Mouse (Mus musculus): Measurements from ENCODE around the gene Htra2. TPM values are rescaled to one million over a fixed set of nuclear protein-coding genes. Genes with fewer than 3 reads are reported as not detected.

Gene Htra2
- polyA plus RNA-seq, 2 experiments from 2014 or later = 27.3 to 37.9 TPM

GRCm38 (mm10) chr6:83069488-83070246, 14.6 kb upstream of the Htra2 start:
- no peak for ATAC-seq

- ATAC-seq = no peak
Observed at GRCm38 (mm10) chr6:83068706-83069487, 13.8 kb upstream of the Htra2 start.

DNA sequence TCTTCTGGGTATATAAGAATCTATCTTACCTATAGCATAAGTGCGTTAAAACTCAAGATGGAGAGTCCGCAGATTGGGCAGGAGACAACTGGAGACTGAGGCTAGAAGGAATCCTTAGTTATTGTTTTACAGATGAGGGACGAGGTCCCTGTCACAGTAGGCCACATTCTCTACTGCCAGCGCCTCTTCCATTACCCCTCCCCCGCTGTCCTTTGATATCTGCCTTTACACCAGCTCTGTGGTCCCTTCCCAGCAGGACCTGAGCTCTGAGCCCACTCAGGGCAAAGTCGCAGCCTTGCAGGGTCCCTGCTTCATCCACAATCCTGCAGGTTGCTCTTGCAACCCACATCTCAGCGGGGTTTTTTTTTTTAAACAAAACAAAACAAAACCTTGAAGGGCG, 13.1 kb upstream of the Htra2 start:
- ATAC-seq = no peak

- no peak for ATAC-seq
Observed at GRCm38 (mm10) chr6:83066441-83066840, 11.4 kb upstream of the Htra2 start.

DNA sequence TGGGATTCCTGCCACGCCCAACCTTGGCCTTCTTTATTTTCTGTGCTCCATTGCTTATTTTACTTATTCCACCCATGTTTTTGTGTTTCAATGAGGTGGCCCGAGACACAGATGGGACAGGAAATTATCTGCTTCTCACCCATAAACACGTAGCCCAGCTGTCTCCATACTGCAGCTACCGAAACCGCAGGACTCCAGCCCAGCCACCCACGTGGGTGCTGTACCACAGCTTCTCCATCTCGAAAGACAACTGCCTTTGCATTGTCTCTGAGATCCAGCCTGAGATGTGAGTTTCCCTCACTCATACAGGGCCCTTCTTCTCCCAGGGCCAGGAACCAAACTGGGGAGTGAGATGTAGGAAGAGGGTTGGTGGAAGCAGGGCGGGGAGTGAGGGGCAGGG, 10.9 kb upstream of the Htra2 start:
- peak; percentile 48 for ATAC-seq

GRCm38 (mm10) chr6:83058725-83059124, 3.7 kb upstream of the Htra2 start:
- no peak for ATAC-seq

GRCm38 (mm10) chr6:83057790-83058189, 2.7 kb upstream of the Htra2 start, which contains the start of gene Dqx1:
TSS of gene Dqx1 (plus strand) at chr6:83057844.
- ATAC-seq = no peak

- ATAC-seq = peak; percentile 92
Observed at GRCm38 (mm10) chr6:83054074-83054851, 810 bp downstream of the Htra2 start, which contains the start of gene Aup1. TSS of gene Aup1 (plus strand) at chr6:83054521.

- peak; percentile 27 for ATAC-seq
Observed at GRCm38 (mm10) chr6:83053136-83053960, 1.7 kb downstream of the Htra2 start.

DNA sequence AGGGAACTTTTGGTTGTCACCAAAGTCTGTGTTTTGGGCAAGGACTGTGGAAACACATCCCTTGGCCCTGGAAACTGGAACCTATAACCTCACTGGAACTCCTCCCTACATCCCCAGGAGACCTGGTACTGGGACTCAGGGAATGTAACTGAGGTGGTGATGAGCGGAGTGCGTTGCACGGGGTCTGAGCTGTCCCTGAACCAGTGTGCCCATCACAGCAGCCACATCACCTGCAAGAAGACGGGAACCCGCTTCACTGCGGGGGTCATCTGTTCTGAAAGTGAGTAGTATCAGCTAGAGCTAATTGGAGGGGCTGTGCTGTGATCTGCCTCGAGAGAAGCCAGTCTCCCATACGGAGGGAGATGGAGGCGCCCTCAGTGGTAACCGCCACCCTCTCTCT, 5.7 kb downstream of the Htra2 start:
- ATAC-seq = no peak

GRCm38 (mm10) chr6:83044742-83045141, 10.3 kb downstream of the Htra2 start:
- ATAC-seq = no peak

DNA sequence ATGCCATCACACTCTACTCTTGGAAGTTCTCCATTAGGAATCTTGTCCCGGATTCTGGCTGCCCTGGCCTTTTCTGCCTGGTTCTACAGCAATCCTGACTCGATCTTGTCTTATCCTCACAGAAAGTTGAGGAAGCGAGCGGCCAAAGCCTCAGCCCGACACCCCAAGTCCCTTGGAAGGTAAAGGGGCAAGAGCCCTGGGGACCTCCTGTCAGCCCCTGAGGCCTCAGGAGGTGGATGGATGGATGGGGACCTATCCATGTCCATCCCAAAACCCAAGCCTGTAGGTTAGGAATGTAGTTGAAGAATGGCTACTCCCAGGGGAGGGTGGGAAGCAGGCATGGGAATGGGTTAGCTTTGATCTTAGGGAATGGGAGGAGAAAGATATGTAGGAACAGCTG, 11.1 kb downstream of the Htra2 start:
- ATAC-seq = no peak

DNA sequence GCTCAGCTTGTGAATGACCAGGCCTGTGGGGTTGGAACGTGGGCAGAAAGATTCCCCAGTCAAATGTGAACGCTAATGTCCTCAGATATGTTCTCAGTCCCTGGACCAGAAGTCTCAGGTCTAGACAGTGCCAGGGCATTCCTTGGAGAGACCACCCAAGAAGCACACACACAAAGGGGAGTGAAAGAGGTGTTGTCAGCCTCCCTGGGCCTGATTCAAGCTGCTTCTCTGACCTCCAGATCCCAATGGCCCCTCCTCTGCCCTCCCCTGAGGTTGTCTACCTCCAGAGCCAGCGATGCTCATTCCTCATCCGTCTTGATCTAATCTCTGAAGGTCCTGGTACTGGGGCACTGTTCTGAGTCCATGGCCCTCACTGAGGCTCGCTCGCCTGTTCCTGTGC, 11.5 kb downstream of the Htra2 start:
- ATAC-seq = no peak

DNA sequence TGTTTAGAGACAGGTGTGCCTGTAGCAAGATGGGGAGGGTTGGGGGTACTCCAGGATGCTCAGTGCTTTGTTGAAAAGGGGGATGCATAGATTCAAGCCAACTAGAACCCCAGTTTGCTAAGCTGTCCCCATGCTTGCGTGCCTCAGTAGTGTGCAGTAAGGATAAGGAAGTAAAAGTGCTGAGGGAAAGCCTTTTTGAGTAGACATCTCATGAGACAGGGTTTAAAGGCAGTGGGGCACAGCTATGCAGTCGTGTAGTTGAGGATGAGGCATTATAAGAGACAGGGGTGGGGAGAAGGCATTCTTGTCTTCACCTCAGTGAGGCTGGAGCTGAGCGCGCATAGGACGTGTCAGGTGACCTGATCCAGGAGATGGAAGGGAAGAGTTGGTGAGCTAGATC, 14.5 kb downstream of the Htra2 start:
- no peak for ATAC-seq

DNA sequence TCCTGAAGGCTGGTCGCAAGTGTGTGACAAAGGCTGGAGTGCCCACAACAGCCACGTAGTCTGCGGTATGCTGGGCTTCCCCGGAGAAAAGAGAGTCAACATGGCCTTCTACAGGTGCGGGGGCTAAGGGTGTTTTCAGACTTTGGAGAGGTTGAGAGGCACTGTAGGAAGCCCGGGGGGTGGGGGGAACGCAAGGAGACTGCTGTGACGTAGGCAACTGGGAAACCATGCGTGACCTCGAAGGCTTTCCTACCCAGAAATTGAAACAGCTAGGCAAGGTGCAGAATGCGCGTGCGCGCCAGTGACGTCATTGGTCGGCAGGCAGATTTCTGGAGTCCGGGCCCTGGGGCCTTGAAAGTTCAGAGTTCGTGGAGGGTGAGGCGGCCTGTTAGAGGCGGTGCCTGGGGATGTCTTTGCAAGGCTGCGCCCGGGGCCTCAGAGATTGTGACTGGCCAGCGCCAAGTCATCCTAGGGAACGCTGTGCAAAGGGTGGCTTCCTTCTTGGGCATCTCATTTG, 16.5 kb downstream of the Htra2 start:
- peak; percentile 94 for ATAC-seq

- no peak for ATAC-seq
Observed at GRCm38 (mm10) chr6:83037188-83037587, 17.9 kb downstream of the Htra2 start.

DNA sequence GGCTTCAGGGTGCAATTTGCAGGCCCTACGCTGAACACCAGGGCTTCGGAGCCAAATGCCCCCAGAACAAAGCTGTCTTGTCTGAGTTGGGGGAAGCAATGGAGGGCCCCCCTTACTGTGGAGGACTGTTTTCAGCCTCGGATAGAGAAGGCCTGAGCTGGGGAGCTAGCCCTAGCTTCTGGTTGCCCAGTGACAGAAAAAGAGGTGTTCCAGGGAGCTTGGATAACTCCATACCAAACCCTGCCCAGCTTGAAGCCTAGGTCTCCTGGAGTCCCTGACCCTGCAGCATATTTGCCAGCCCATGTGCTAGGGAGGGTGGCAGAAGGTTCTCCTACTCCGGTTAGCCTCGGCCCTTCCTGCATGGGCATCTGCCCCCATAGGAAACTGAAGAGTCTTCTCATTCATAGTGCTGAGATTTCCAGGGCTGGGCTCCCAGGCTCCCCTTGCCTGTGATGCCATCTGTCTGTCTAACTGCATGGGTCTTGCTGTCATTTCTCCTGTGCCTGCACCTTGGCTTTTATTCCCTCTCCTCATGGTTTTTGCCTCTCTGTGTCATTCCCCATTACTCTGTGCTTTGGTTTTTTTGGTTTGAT, 20.5 kb downstream of the Htra2 start:
- ATAC-seq = no peak

DNA sequence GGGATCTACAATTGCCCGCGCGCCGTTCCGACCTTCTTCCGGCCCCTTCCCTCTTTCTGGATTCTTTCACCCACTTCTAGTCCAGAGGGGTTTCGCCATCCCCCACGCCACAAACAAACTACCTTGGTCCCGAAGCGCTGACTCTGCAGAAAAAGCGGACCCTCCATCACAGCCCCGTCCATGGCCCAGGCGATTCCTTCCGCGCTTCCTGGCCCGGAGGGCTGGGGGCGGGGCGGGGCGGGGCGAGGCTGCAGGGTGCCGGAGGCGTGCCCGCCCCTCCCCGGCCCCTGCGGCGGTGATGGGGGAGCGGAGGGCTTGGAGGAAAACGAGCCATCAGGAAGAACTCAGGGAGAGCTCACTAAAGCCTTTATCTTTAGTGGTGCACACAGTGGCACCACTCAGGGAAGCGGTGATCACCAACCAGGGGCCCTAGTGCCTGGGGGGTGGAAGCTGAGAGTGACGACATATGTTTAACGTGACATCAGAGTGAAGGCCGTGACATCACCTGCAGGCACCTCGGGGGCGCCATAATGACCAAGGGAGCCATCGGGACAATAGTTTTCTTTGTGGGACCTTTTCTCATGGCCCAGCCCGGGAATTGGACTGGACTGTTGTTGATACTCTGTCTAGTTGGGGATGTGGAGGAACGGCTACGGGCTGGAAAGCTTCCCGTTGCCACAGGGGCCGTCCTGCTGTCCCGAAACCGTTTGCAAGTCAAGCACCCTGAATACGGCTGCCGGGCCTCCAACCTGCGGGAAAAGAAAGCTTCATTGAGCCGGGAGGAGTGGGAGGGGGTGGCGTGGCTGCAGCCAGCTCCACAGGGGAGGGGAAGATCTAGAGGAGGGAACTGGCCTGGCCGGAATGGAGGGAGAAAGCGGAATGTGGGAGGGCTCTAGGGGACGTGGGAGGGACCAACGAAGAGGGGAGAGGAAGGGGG, 21.6 kb downstream of the Htra2 start, which contains the start of the genes Dok1 and Loxl3:
Gene Dok1, minus strand, starts transcription at position 223 of the 937 bp plus-strand sequence.
Gene Loxl3, plus strand, starts transcription at position 925 of the 937 bp plus-strand sequence.
- peak; percentile 65 for ATAC-seq

GRCm38 (mm10) chr6:83032769-83033191, 22.3 kb downstream of the Htra2 start:
- ATAC-seq = peak; percentile 56

All from CD4-positive, CD25-positive, alpha-beta regulatory T cell, adult 4 months (primary cell).